Mouse (Mus musculus) erythroblast, embryonic 14.5 days (primary cell): Measurements from ENCODE around the gene Actn4. TPM values are rescaled to one million over a fixed set of nuclear protein-coding genes. Genes with fewer than 3 reads are reported as not detected.
"Not testable (repeated sequence)": the region's sequence is repeated elsewhere in the genome, so short reads cannot be mapped to it uniquely, and the experiment has no call there.

Source experiments
- H3K27me3 ChIP-seq: 2 replicates; pipeline ENCODE4 v1.6.1; 2012; ENCODE audit warnings: inconsistent platforms; ENCODE audit not compliant: control insufficient read depth
- H3K36me3 ChIP-seq: 2 replicates; pipeline ENCODE4 v1.6.1; 2012; ENCODE audit warnings: mild to moderate bottlenecking, inconsistent platforms; ENCODE audit not compliant: control insufficient read depth
- H3K4me1 ChIP-seq: 2 replicates; pipeline ENCODE4 v1.6.1; 2012; ENCODE audit warnings: inconsistent platforms; ENCODE audit not compliant: control insufficient read depth
- H3K4me3 ChIP-seq: replicated peaks from 2 replicates; pipeline ENCODE3; 2012; ENCODE audit warnings: moderate library complexity, mild to moderate bottlenecking, inconsistent platforms
- H3K9me3 ChIP-seq: 2 replicates; pipeline ENCODE4 v1.6.1; 2012; ENCODE audit warnings: low read length, inconsistent platforms, mixed read lengths; ENCODE audit not compliant: control insufficient read depth
- GATA1 ChIP-seq: IDR thresholded peaks from 2 replicates; pipeline ENCODE4 v1.6.1; 2012; ENCODE audit warnings: low read length, inconsistent platforms, mixed read lengths
- TAL1 ChIP-seq: IDR thresholded peaks from 3 replicates; pipeline ENCODE4 v1.6.1; 2012; ENCODE audit warnings: low read length, inconsistent platforms, mixed read lengths
- polyA plus RNA-seq: library from polyadenylated mRNA; stranded (reverse); fragments of >175 nt; gene quantifications from 2 replicates; pipeline ENCODE4 v1.2.3, GENCODE M21; 2012

The Actn4 gene
- polyA plus RNA-seq, 1 experiment: 86.9 TPM

GRCm38 (mm10) chr7:28888701-28889161, 73.4 kb downstream of the Actn4 start:
- Histone ChIP-seq H3K36me3 (peaks cover 31% of the 10 kb centered on the region), H3K9me3 (no peaks in the 10 kb centered on the region), H3K4me1 (peaks cover 6% of the 10 kb centered on the region), H3K4me3 (no peak overlapping the region), H3K27me3 (peaks cover 47% of the 10 kb centered on the region)
- no peak for TF ChIP-seq TAL1
- TF ChIP-seq GATA1: no peak

GRCm38 (mm10) chr7:28886486-28886885, 75.7 kb downstream of the Actn4 start:
- H3K27me3 ChIP-seq: peaks cover 47% of the 10 kb centered on the region
- TF ChIP-seq TAL1 (no peak), GATA1 (no peak)
- no peak overlapping the region for H3K4me3 ChIP-seq
- no peaks in the 10 kb centered on the region for H3K9me3 ChIP-seq
- peaks cover 6% of the 10 kb centered on the region for H3K4me1 ChIP-seq
- H3K36me3 ChIP-seq: peaks cover 10% of the 10 kb centered on the region

- H3K9me3 ChIP-seq, H3K36me3 ChIP-seq, H3K4me3 ChIP-seq: not testable (repeated sequence)
- peaks cover 25% of the 10 kb centered on the region for H3K4me1 ChIP-seq
- H3K27me3 ChIP-seq: peaks cover 32% of the 10 kb centered on the region
Measured at GRCm38 (mm10) chr7:28883704-28884103, 78.4 kb downstream of the Actn4 start.

GRCm38 (mm10) chr7:28883039-28883438, 79.1 kb downstream of the Actn4 start:
- H3K27me3 ChIP-seq: peaks cover 26% of the 10 kb centered on the region
- H3K4me3 ChIP-seq: no peak overlapping the region
- H3K4me1 ChIP-seq: peaks cover 28% of the 10 kb centered on the region
- no peaks in the 10 kb centered on the region for H3K36me3 ChIP-seq
- H3K9me3 ChIP-seq: no peaks in the 10 kb centered on the region
- TF ChIP-seq GATA1 (no peak), TAL1 (no peak)

- Histone ChIP-seq H3K27me3 (peaks cover 7% of the 10 kb centered on the region), H3K4me3 (no peak within 1 kb of the TSS), H3K4me1 (peaks cover 44% of the 10 kb centered on the region), H3K36me3 (no peaks in the 10 kb centered on the region), H3K9me3 (no peaks in the 10 kb centered on the region)
- TF ChIP-seq GATA1: no peak
Measured at GRCm38 (mm10) chr7:28881199-28881598, 80.9 kb downstream of the Actn4 start, which contains the start of gene Capn12. Capn12 (plus strand) TSS chr7:28881422.

GRCm38 (mm10) chr7:28880554-28880953, 81.6 kb downstream of the Actn4 start:
- Histone ChIP-seq H3K9me3 (no peaks in the 10 kb centered on the region), H3K27me3 (peaks cover under 1% of the 10 kb centered on the region), H3K36me3 (no peaks in the 10 kb centered on the region), H3K4me1 (peaks cover 49% of the 10 kb centered on the region), H3K4me3 (no peak overlapping the region)
- TF ChIP-seq TAL1 (no peak), GATA1 (no peak)

- Histone ChIP-seq H3K9me3 (no peaks in the 10 kb centered on the region), H3K27me3 (no peaks in the 10 kb centered on the region), H3K36me3 (no peaks in the 10 kb centered on the region), H3K4me1 (peaks cover 49% of the 10 kb centered on the region), H3K4me3 (no peak overlapping the region)
- TF ChIP-seq TAL1: no peak
- TF ChIP-seq GATA1: no peak
Measured at GRCm38 (mm10) chr7:28879606-28880005, 82.5 kb downstream of the Actn4 start.

GRCm38 (mm10) chr7:28877856-28878255, 84.3 kb downstream of the Actn4 start:
- H3K27me3 ChIP-seq: no peaks in the 10 kb centered on the region
- peaks cover 49% of the 10 kb centered on the region for H3K4me1 ChIP-seq
- H3K4me3 ChIP-seq: no peak overlapping the region
- no peak for TF ChIP-seq GATA1
- no peak for TF ChIP-seq TAL1
- no peaks in the 10 kb centered on the region for H3K9me3 ChIP-seq
- no peaks in the 10 kb centered on the region for H3K36me3 ChIP-seq

- no peaks in the 10 kb centered on the region for H3K9me3 ChIP-seq
- H3K4me1 ChIP-seq: peaks cover 49% of the 10 kb centered on the region
- no peak overlapping the region for H3K4me3 ChIP-seq
- no peaks in the 10 kb centered on the region for H3K27me3 ChIP-seq
- TF ChIP-seq TAL1: no peak
- peak; percentile 64 for TF ChIP-seq GATA1
- H3K36me3 ChIP-seq: no peaks in the 10 kb centered on the region
Measured at GRCm38 (mm10) chr7:28877155-28877554, 85.0 kb downstream of the Actn4 start.

GRCm38 (mm10) chr7:28876099-28876498, 86.0 kb downstream of the Actn4 start:
- no peak overlapping the region for H3K4me3 ChIP-seq
- H3K27me3 ChIP-seq: no peaks in the 10 kb centered on the region
- no peaks in the 10 kb centered on the region for H3K36me3 ChIP-seq
- peaks cover 51% of the 10 kb centered on the region for H3K4me1 ChIP-seq
- TF ChIP-seq GATA1 (no peak), TAL1 (no peak)
- no peaks in the 10 kb centered on the region for H3K9me3 ChIP-seq
